Mouse (Mus musculus): ENCODE measurements around the gene Zfp512b. TPM values are rescaled to one million over a fixed set of nuclear protein-coding genes. Genes with fewer than 3 reads are reported as not detected.
A peak's percentile ranks its signal among the peaks of the same experiment; 100 is the strongest.

Gene Zfp512b
- polyA plus RNA-seq, 1 experiment: 32.2 TPM

- no peaks in the 10 kb centered on the region for H3K36me3 ChIP-seq (ENCODE audit: control insufficient read depth, insufficient read depth, low read length)
- TF ChIP-seq POLR2A (IDR thresholded peaks at IDR 0.05; ENCODE audit: low read depth, low read length) (no peak), CTCF (conservative IDR thresholded peaks at IDR 0.05; ENCODE audit: insufficient read depth, insufficient read length, low read depth, low read length) (no peak)
- no peaks in the 10 kb centered on the region for H3K4me1 ChIP-seq (ENCODE audit: control insufficient read depth, insufficient read depth, low read length)
- no peak for DNase-seq
- 94% methylated on average over 15 of the region's 15 CpGs for WGBS
- no peaks in the 10 kb centered on the region for H3K27me3 ChIP-seq (replicated peaks; ENCODE audit: control insufficient read depth, insufficient read depth, low read length)
- H3K27ac ChIP-seq (ENCODE audit: insufficient read depth, low read depth, low read length): no peak overlapping the region
- no peak overlapping the region for H3K4me3 ChIP-seq (ENCODE audit: insufficient read depth, low read depth, low read length)
Observed at GRCm38 (mm10) chr2:181572921-181573920, 19.4 kb downstream of the Zfp512b start.

DNA sequence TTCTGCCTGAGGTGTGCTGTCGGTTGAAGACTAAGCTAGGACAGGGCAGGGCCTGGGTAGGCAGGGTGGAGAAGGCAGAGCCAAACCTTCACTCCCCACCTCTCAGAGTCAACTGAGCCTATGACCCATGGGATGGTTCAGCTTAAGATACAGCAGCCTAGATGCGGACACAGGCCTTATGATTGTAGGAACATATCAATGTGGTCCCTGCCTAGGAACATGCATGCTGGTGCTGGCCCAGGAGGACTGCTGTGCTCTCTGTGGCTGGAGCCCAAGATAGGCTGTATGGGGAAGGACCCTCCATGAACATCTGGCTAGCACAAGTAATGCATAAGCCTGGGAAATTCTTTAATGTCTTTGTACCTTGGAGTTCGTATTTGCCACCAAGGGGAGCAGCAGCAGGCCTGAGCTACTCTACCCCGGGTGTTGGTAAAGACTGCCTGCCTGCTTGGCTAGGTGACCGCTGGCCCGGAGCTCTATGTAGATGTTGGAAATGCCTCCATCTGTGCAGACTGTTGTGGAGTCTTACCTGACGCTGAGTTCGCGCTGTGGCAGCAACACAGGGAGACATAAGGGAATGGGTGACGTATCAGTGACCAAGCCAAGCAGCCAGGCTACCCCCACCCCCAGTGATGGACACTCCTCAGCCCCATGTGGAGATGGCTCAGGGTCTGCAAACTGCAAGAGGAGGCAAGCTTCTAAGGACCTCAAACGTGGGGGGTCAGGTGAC, 20.5 kb downstream of the Zfp512b start:
- 90% methylated on average over 11 of the region's 11 CpGs for WGBS
- no peaks in the 10 kb centered on the region for H3K4me1 ChIP-seq (ENCODE audit: control insufficient read depth, insufficient read depth, low read length)
- no peak for DNase-seq
- TF ChIP-seq POLR2A (IDR thresholded peaks at IDR 0.05; ENCODE audit: low read depth, low read length): no peak
- no peak for TF ChIP-seq CTCF (conservative IDR thresholded peaks at IDR 0.05; ENCODE audit: insufficient read depth, insufficient read length, low read depth, low read length)
- H3K4me3 ChIP-seq (ENCODE audit: insufficient read depth, low read depth, low read length): no peak overlapping the region
- no peaks in the 10 kb centered on the region for H3K36me3 ChIP-seq (ENCODE audit: control insufficient read depth, insufficient read depth, low read length)
- H3K27ac ChIP-seq (ENCODE audit: insufficient read depth, low read depth, low read length): no peak overlapping the region
- no peaks in the 10 kb centered on the region for H3K27me3 ChIP-seq (replicated peaks; ENCODE audit: control insufficient read depth, insufficient read depth, low read length)

DNA sequence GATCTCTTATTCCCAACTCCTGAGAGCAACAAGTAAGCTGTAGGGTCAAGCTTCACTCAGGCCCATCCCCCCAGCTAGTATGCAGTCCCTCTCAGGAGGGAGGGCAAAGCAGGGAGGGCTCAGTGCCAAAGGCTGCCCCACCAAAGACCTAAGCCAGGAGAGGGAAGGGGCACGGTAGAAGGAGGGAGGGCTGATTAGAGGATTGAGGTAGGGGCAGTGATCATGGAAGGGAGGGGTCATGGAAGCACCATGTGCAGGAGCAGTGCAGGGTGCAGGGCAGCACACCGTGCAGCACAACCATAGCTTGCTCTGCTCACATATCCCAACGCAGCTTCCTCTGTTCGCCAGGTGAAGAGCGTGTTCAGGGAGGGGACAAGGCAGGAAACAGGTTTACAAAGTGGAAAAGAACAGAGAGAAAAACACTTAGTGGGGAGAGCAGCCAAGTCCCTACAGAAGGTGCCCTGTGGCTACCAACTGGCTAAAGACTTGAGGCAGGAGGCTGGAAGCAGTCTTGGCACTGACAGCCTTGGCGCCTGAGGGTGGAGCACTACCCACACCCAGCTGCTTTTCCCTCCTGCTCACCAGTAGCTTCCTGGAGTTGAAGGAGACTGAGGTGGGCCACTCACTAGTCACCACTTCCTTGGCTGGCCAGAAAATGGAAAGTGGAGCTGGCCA, 21.5 kb downstream of the Zfp512b start:
- TF ChIP-seq CTCF (conservative IDR thresholded peaks at IDR 0.05; ENCODE audit: insufficient read depth, insufficient read length, low read depth, low read length) (no peak), POLR2A (IDR thresholded peaks at IDR 0.05; ENCODE audit: low read depth, low read length) (no peak)
- Histone ChIP-seq H3K4me3 (ENCODE audit: insufficient read depth, low read depth, low read length) (no peak overlapping the region), H3K27ac (ENCODE audit: insufficient read depth, low read depth, low read length) (no peak overlapping the region), H3K36me3 (ENCODE audit: control insufficient read depth, insufficient read depth, low read length) (no peaks in the 10 kb centered on the region), H3K27me3 (replicated peaks; ENCODE audit: control insufficient read depth, insufficient read depth, low read length) (no peaks in the 10 kb centered on the region), H3K4me1 (ENCODE audit: control insufficient read depth, insufficient read depth, low read length) (no peaks in the 10 kb centered on the region)
- 62% methylated on average over 6 of the region's 6 CpGs for WGBS
- no peak for DNase-seq

DNA sequence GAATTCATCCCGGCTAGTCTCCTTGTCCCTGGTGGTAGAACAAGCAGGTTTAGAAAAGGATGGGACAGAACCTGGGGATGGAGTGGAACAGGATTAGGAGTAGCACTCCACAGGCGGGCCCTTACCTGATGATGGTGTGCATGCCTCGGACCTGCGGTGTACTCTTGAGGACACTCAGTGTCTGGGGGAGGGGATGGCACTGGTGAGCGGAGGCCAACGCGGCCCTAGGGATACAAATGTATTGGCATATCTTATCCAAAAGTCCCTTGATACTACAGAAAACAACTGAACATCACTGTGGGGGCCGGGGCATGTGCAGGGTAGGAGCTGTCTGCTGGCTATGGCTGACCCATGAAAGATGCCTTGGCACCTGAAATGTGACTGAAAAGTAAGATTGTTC, 22.2 kb downstream of the Zfp512b start:
- Histone ChIP-seq H3K27ac (ENCODE audit: insufficient read depth, low read depth, low read length) (no peak overlapping the region), H3K4me1 (ENCODE audit: control insufficient read depth, insufficient read depth, low read length) (no peaks in the 10 kb centered on the region), H3K4me3 (ENCODE audit: insufficient read depth, low read depth, low read length) (no peak overlapping the region), H3K36me3 (ENCODE audit: control insufficient read depth, insufficient read depth, low read length) (no peaks in the 10 kb centered on the region), H3K27me3 (replicated peaks; ENCODE audit: control insufficient read depth, insufficient read depth, low read length) (no peaks in the 10 kb centered on the region)
- 91% methylated on average over 8 of the region's 8 CpGs for WGBS
- no peak for DNase-seq
- TF ChIP-seq CTCF (conservative IDR thresholded peaks at IDR 0.05; ENCODE audit: insufficient read depth, insufficient read length, low read depth, low read length) (no peak), POLR2A (IDR thresholded peaks at IDR 0.05; ENCODE audit: low read depth, low read length) (no peak)

GRCm38 (mm10) chr2:181569856-181570255, 22.7 kb downstream of the Zfp512b start:
- H3K4me3 ChIP-seq (ENCODE audit: insufficient read depth, low read depth, low read length): no peak overlapping the region

GRCm38 (mm10) chr2:181568272-181569008, 24.2 kb downstream of the Zfp512b start:
- 81% methylated on average over 7 of the region's 7 CpGs for WGBS
- H3K4me3 ChIP-seq (ENCODE audit: insufficient read depth, low read depth, low read length): no peak overlapping the region
- no peaks in the 10 kb centered on the region for H3K4me1 ChIP-seq (ENCODE audit: control insufficient read depth, insufficient read depth, low read length)
- no peaks in the 10 kb centered on the region for H3K27me3 ChIP-seq (replicated peaks; ENCODE audit: control insufficient read depth, insufficient read depth, low read length)
- TF ChIP-seq CTCF (conservative IDR thresholded peaks at IDR 0.05; ENCODE audit: insufficient read depth, insufficient read length, low read depth, low read length) (peak; percentile 75), POLR2A (IDR thresholded peaks at IDR 0.05; ENCODE audit: low read depth, low read length) (no peak)
- H3K36me3 ChIP-seq (ENCODE audit: control insufficient read depth, insufficient read depth, low read length): no peaks in the 10 kb centered on the region
- no peak overlapping the region for H3K27ac ChIP-seq (ENCODE audit: insufficient read depth, low read depth, low read length)
- peak; percentile 54 for DNase-seq

More at GRCm38 (mm10) chr2:181569856-181570255, 22.7 kb downstream of the Zfp512b start:
- Histone ChIP-seq H3K4me1 (ENCODE audit: control insufficient read depth, insufficient read depth, low read length) (no peaks in the 10 kb centered on the region), H3K27ac (ENCODE audit: insufficient read depth, low read depth, low read length) (no peak overlapping the region), H3K27me3 (replicated peaks; ENCODE audit: control insufficient read depth, insufficient read depth, low read length) (no peaks in the 10 kb centered on the region), H3K36me3 (ENCODE audit: control insufficient read depth, insufficient read depth, low read length) (no peaks in the 10 kb centered on the region)
- DNase-seq: no peak
- TF ChIP-seq CTCF (conservative IDR thresholded peaks at IDR 0.05; ENCODE audit: insufficient read depth, insufficient read length, low read depth, low read length) (no peak), POLR2A (IDR thresholded peaks at IDR 0.05; ENCODE audit: low read depth, low read length) (no peak)
- WGBS: 91% methylated on average over 10 of the region's 10 CpGs
